Mouse (Mus musculus) MEL (cell line): ENCODE measurements around the gene Lrp4. TPM values are rescaled to one million over a fixed set of nuclear protein-coding genes. Genes with fewer than 3 reads are reported as not detected.

Source experiments
- DNase-seq: peaks from one replicate; pipeline ENCODE4 v3.0.0; 2011; ENCODE audit warnings: low read depth, low spot score
- H3K27ac ChIP-seq: 2 replicates; pipeline ENCODE4 v1.5.1; 2012; ENCODE audit warnings: low read depth, mild to moderate bottlenecking, control low read depth, low read length, moderate library complexity; ENCODE audit not compliant: control insufficient read depth
- H3K27me3 ChIP-seq, 2 experiments: fragments of 150-350 bp in 1 of 2; sonication (generic) in 1 of 2; 2 replicates each; pipeline ENCODE4 v1.6.1; 2012; ENCODE audit warnings: low read length in 2 of 2, mild to moderate bottlenecking in 2 of 2, improper control_type of control experiment in 1 of 2, moderate library complexity in 1 of 2; ENCODE audit not compliant: insufficient read depth in 2 of 2, control insufficient read depth in 1 of 2
- H3K36me3 ChIP-seq, 2 experiments: 2 replicates each; pipeline ENCODE4 v1.6.1; 2012 to 2014; ENCODE audit warnings: low read length in 2 of 2, improper control_type of control experiment in 1 of 2, inconsistent platforms in 1 of 2, mild to moderate bottlenecking in 1 of 2; ENCODE audit not compliant: insufficient read depth in 2 of 2, control insufficient read depth in 1 of 2
- H3K4me1 ChIP-seq, 2 experiments: fragments of 150-350 bp in 1 of 2; sonication (generic) in 1 of 2; 2 replicates each; pipeline ENCODE4 v1.6.1; 2012; ENCODE audit warnings: low read length in 2 of 2, improper control_type of control experiment in 1 of 2, mild to moderate bottlenecking in 1 of 2; ENCODE audit not compliant: insufficient read depth in 2 of 2, control insufficient read depth in 1 of 2
- H3K4me3 ChIP-seq, 2 experiments: fragments of 150-350 bp in 1 of 2; sonication (generic) in 1 of 2; 2 replicates each; pipeline ENCODE4 v1.5.1; 2012; ENCODE audit warnings: low read depth in 2 of 2, low read length in 2 of 2, mild to moderate bottlenecking in 2 of 2, moderate library complexity in 2 of 2, control low read depth in 1 of 2, improper control_type of control experiment in 1 of 2; ENCODE audit not compliant: control insufficient read depth in 1 of 2, insufficient read depth in 1 of 2
- H3K79me2 ChIP-seq: 2 replicates; pipeline ENCODE4 v1.6.1; 2012; ENCODE audit warnings: mild to moderate bottlenecking, low read length, moderate library complexity; ENCODE audit not compliant: control insufficient read depth, poor library complexity, insufficient read depth
- H3K9ac ChIP-seq: 2 replicates; pipeline ENCODE4 v1.6.1; 2012; ENCODE audit warnings: low read depth, mild to moderate bottlenecking, control low read depth, low read length, moderate library complexity; ENCODE audit not compliant: control insufficient read depth, poor library complexity, severe bottlenecking
- H3K9me3 ChIP-seq: fragments of 150-350 bp; sonication (generic); replicated peaks from 2 replicates; pipeline ENCODE4 v1.6.1; 2012; ENCODE audit warnings: mild to moderate bottlenecking, low read length, improper control_type of control experiment, moderate library complexity; ENCODE audit not compliant: insufficient read depth
- CTCF ChIP-seq, 3 experiments: IDR thresholded peaks in 2 of 3; conservative IDR thresholded peaks in 1 of 3; 2 replicates each; pipeline ENCODE4 v1.5.1; 2011 to 2012; ENCODE audit warnings: low read length in 3 of 3, low read depth in 2 of 3, mild to moderate bottlenecking in 2 of 3, improper control_type of control experiment in 1 of 3, inconsistent platforms in 1 of 3, mixed read lengths in 1 of 3, moderate library complexity in 1 of 3; ENCODE audit not compliant: control insufficient read depth in 1 of 3, insufficient read depth in 1 of 3, poor library complexity in 1 of 3, severe bottlenecking in 1 of 3
- E2F4 ChIP-seq: IDR thresholded peaks from 2 replicates; pipeline ENCODE4 v1.6.1; 2011; ENCODE audit warnings: low read depth, low read length, improper control_type of control experiment, borderline replicate concordance
- EP300 ChIP-seq, 2 experiments: IDR thresholded peaks; 2 replicates each; pipeline ENCODE4 v1.6.1; 2011; ENCODE audit warnings: improper control_type of control experiment in 2 of 2, low read length in 2 of 2, low read depth in 1 of 2, mild to moderate bottlenecking in 1 of 2
- ETS1 ChIP-seq: IDR thresholded peaks from 2 replicates; pipeline ENCODE4 v1.6.1; 2012; ENCODE audit warnings: low read depth, mild to moderate bottlenecking, inconsistent platforms, low read length, improper control_type of control experiment, moderate library complexity
- MAFK ChIP-seq: IDR thresholded peaks from 2 replicates; pipeline ENCODE4 v1.6.1; 2011; ENCODE audit warnings: low read depth, mild to moderate bottlenecking, low read length, improper control_type of control experiment, borderline replicate concordance
- MAZ ChIP-seq: IDR thresholded peaks from 2 replicates; pipeline ENCODE4 v1.6.1; 2012; ENCODE audit warnings: low read depth, mild to moderate bottlenecking, inconsistent platforms, low read length, improper control_type of control experiment
- MEF2A ChIP-seq: IDR thresholded peaks from 2 replicates; pipeline ENCODE4 v1.6.1; 2014; ENCODE audit warnings: low read depth, mild to moderate bottlenecking, inconsistent platforms, low read length, improper control_type of control experiment; ENCODE audit not compliant: poor library complexity, insufficient replicate concordance, severe bottlenecking; ENCODE audit errors: extremely low read depth
- MYC ChIP-seq: IDR thresholded peaks from 2 replicates; pipeline ENCODE4 v1.6.1; 2011; ENCODE audit warnings: low read depth, mild to moderate bottlenecking, low read length, improper control_type of control experiment, moderate library complexity
- NRF1 ChIP-seq: IDR thresholded peaks from 2 replicates; pipeline ENCODE4 v1.6.1; 2014; ENCODE audit warnings: low read depth, mild to moderate bottlenecking, inconsistent platforms, low read length, improper control_type of control experiment, moderate library complexity; ENCODE audit not compliant: poor library complexity, insufficient read depth, severe bottlenecking
- POLR2A ChIP-seq, 2 experiments: IDR thresholded peaks; 2 replicates each; pipeline ENCODE4 v1.6.1; 2011 to 2012; ENCODE audit warnings: low read length in 2 of 2, mild to moderate bottlenecking in 2 of 2, control low read depth in 1 of 2, improper control_type of control experiment in 1 of 2, low read depth in 1 of 2, moderate library complexity in 1 of 2; ENCODE audit not compliant: control insufficient read depth in 1 of 2, insufficient read depth in 1 of 2, poor library complexity in 1 of 2
- SMC3 ChIP-seq: IDR thresholded peaks from 2 replicates; pipeline ENCODE4 v1.6.1; 2011; ENCODE audit warnings: low read depth, low read length, improper control_type of control experiment
- TAL1 ChIP-seq: IDR thresholded peaks from 2 replicates; pipeline ENCODE4 v1.6.1; 2012; ENCODE audit warnings: mild to moderate bottlenecking, inconsistent platforms, low read length, moderate library complexity, mixed read lengths
- USF2 ChIP-seq, 2 experiments: IDR thresholded peaks; 2 replicates each; pipeline ENCODE4 v1.6.1; 2011 to 2012; ENCODE audit warnings: improper control_type of control experiment in 2 of 2, low read length in 2 of 2, borderline replicate concordance in 1 of 2, inconsistent platforms in 1 of 2, low read depth in 1 of 2, mild to moderate bottlenecking in 1 of 2; ENCODE audit not compliant: insufficient read depth in 1 of 2
- ZNF384 ChIP-seq: IDR thresholded peaks from 2 replicates; pipeline ENCODE4 v1.6.1; 2012; ENCODE audit warnings: low read depth, mild to moderate bottlenecking, inconsistent platforms, low read length, improper control_type of control experiment
- polyA plus RNA-seq, 2 experiments: library from polyadenylated mRNA; stranded (reverse) in 1 of 2; unstranded in 1 of 2; fragments of >175 nt in 1 of 2; fragments of >200 nt in 1 of 2; gene quantifications; 2 replicates each; pipeline versions ENCODE4 v1.2.1 to v1.2.4; 2012; ENCODE audit warnings: low replicate concordance in 2 of 2, low read depth in 1 of 2; ENCODE audit not compliant: insufficient read length in 2 of 2, insufficient read depth in 1 of 2, missing spikeins in 1 of 2
- total RNA-seq: library from RNA; depleted of rRNA; stranded (reverse); fragments of 300-350 nt; gene quantifications from 2 replicates; pipeline ENCODE4 v1.2.3, GENCODE M21; 2012

Lrp4 gene
- total and polyA plus RNA-seq, 3 experiments = 1.1 to 2.8 TPM; not detected in 1

- TF ChIP-seq MAFK = no peak
- no peak for TF ChIP-seq CTCF (IDR thresholded peaks at IDR 0.05 in 2 of 3, conservative IDR thresholded peaks at IDR 0.05 in 1 of 3; ENCODE audit: control insufficient read depth in 1 of 3, insufficient read depth in 1 of 3, low read depth in 2 of 3, low read length in 3 of 3, poor library complexity in 1 of 3, severe bottlenecking in 1 of 3)
- TF ChIP-seq ZNF384 = no peak
- no peak for TF ChIP-seq ETS1
- no peak for TF ChIP-seq USF2 (IDR thresholded peaks at IDR 0.05; ENCODE audit: borderline replicate concordance in 1 of 2, insufficient read depth in 1 of 2, low read depth in 1 of 2, low read length in 2 of 2)
- no peak for TF ChIP-seq EP300 (IDR thresholded peaks at IDR 0.05; ENCODE audit: low read depth in 1 of 2, low read length in 2 of 2)
- no peak for TF ChIP-seq SMC3
- no peak for TF ChIP-seq MYC
- no peak for TF ChIP-seq MAZ
- TF ChIP-seq MEF2A = no peak
- TF ChIP-seq NRF1 = no peak
- Histone ChIP-seq H3K79me2 (no peaks in the 10 kb centered on the region), H3K4me1 (peaks cover 0 to 5% of the 10 kb centered on the region in 2 experiments; a peak in 2 of 4 replicates), H3K27me3 (no peaks in the 10 kb centered on the region), H3K36me3 (peaks cover 0 to 7% of the 10 kb centered on the region in 2 experiments; a peak in 2 of 4 replicates), H3K4me3 (no peak overlapping the region), H3K9ac (no peak overlapping the region), H3K9me3 (no peaks in the 10 kb centered on the region), H3K27ac (no peak overlapping the region)
- no peak for DNase-seq
Observed at GRCm38 (mm10) chr2:91440686-91441085, 16.6 kb upstream of the Lrp4 start.

DNA sequence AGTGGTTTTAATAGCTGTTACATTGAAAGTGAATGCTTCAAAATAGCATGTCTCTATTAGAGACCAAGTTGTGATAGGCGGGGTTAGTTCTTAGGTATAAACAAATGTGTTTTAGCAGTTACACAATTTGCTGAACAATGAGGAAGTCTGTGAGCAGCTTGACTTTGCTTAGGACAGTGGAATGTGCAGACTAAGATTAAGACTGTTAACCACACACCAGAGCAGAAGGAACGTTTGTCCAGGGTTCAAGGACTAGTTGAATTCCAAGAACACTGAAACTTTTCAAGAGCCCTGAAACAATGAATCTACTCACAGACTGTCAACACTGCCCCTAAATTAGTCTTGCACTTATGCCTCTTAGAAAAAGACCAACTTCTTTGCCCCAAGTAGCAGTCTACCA is 15.6 kb upstream of the Lrp4 start:
- H3K4me1 ChIP-seq = peaks cover 0 to 5% of the 10 kb centered on the region in 2 experiments; a peak in 2 of 4 replicates
- DNase-seq = peak; percentile 67
- H3K27ac ChIP-seq = no peak overlapping the region
- H3K4me3 ChIP-seq = no peak overlapping the region
- TF ChIP-seq TAL1 = peak; percentile 60
- no peak for TF ChIP-seq E2F4
- TF ChIP-seq, all 39 proteins: peak for 1
- Histone ChIP-seq H3K9me3 (no peaks in the 10 kb centered on the region), H3K9ac (no peak overlapping the region), H3K36me3 (peaks cover 0 to 7% of the 10 kb centered on the region in 2 experiments; a peak in 2 of 4 replicates), H3K79me2 (no peaks in the 10 kb centered on the region), H3K27me3 (no peaks in the 10 kb centered on the region)

DNA sequence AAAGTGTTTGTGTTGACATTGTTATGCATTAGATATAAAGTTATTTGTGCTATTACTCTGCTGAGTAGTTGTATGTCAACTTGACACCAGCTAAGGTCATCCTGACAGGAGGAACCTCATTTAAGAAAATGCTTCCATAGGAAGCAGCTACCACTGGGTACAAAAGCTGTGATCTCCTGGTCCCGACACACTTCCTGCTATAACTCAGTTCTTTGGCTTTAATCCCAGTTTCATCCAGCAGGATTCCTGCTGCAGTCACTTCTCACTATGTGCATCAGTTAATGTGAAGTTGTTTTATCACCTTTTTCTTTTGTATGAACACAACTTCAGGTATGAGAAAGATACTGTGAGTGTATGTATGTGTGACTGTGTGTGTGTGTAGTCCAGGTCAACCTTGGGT is 15.1 kb upstream of the Lrp4 start:
- Histone ChIP-seq H3K4me3 (no peak overlapping the region), H3K9ac (no peak overlapping the region), H3K36me3 (peaks cover 0 to 7% of the 10 kb centered on the region in 2 experiments; a peak in 2 of 4 replicates), H3K27ac (no peak overlapping the region), H3K79me2 (no peaks in the 10 kb centered on the region), H3K27me3 (no peaks in the 10 kb centered on the region), H3K9me3 (no peaks in the 10 kb centered on the region), H3K4me1 (peaks cover 0 to 5% of the 10 kb centered on the region in 2 experiments; a peak in 2 of 4 replicates)
- DNase-seq = no peak
- TF ChIP-seq ETS1 = no peak
- no peak for TF ChIP-seq CTCF (IDR thresholded peaks at IDR 0.05 in 2 of 3, conservative IDR thresholded peaks at IDR 0.05 in 1 of 3; ENCODE audit: control insufficient read depth in 1 of 3, insufficient read depth in 1 of 3, low read depth in 2 of 3, low read length in 3 of 3, poor library complexity in 1 of 3, severe bottlenecking in 1 of 3)
- no peak for TF ChIP-seq MAZ
- no peak for TF ChIP-seq POLR2A (IDR thresholded peaks at IDR 0.05; ENCODE audit: control insufficient read depth in 1 of 2, insufficient read depth in 1 of 2, low read depth in 1 of 2, low read length in 2 of 2, poor library complexity in 1 of 2)
